Mouse (Mus musculus) neural tube, embryonic 12.5 days (tissue): ENCODE data around the gene Spem2. TPM values are rescaled to one million over a fixed set of nuclear protein-coding genes. Genes with fewer than 3 reads are reported as not detected.

Source experiments
- ATAC-seq: fragments of 200-750 bp; cut with Nextera tagmentation; 2 replicates; pipeline ENCODE4 v1.8.0; 2017; ENCODE audit warnings: low read depth, mild to moderate bottlenecking, moderate TSS enrichment, moderate library complexity; ENCODE audit not compliant: low FRiP score
- H3K27ac ChIP-seq: fragments of 300-500 bp; sonication (generic); 2 replicates; pipeline ENCODE4 v1.5.1; 2016
- H3K27me3 ChIP-seq: fragments of 300-500 bp; sonication (generic); replicated peaks from 2 replicates; pipeline ENCODE4 v1.6.1; 2016; ENCODE audit warnings: mild to moderate bottlenecking
- H3K36me3 ChIP-seq: fragments of 300-500 bp; sonication (generic); 2 replicates; pipeline ENCODE4 v1.6.1; 2016; ENCODE audit warnings: mild to moderate bottlenecking
- H3K4me1 ChIP-seq: fragments of 300-500 bp; sonication (generic); 2 replicates; pipeline ENCODE4 v1.6.1; 2016
- H3K4me2 ChIP-seq: fragments of 300-500 bp; sonication (generic); replicated peaks from 2 replicates; pipeline ENCODE4 v1.6.1; 2016; ENCODE audit warnings: mild to moderate bottlenecking
- H3K4me3 ChIP-seq: fragments of 300-500 bp; sonication (generic); 2 replicates; pipeline ENCODE4 v1.5.1; 2016
- H3K9ac ChIP-seq: fragments of 300-500 bp; sonication (generic); 2 replicates; pipeline ENCODE4 v1.6.1; 2016; ENCODE audit warnings: mild to moderate bottlenecking
- H3K9me3 ChIP-seq: fragments of 300-500 bp; sonication (generic); 2 replicates; pipeline ENCODE4 v1.6.1; 2016; ENCODE audit warnings: mild to moderate bottlenecking
- WGBS: fragments of 180-500 bp; shearing (Covaris S2); methylation state at CpG from one replicate; pipeline ENCODE4 v1.1.7; 2016; 5-methylcytosine and 5-hydroxymethylcytosine counted together
- polyA plus RNA-seq: library from polyadenylated mRNA; unstranded; fragments of >200 nt; fragmentation: Nextera tagmentation; extraction: Ambion mirVana; gene quantifications from 2 replicates; pipeline ENCODE4 v1.2.1, GENCODE M21; 2016

Spem2 gene
- polyA plus RNA-seq, 1 experiment from 2014 or later = not detected

GRCm38 (mm10) chr11:69833554-69833953 is 15.3 kb upstream of the Spem2 start:
- Histone ChIP-seq H3K36me3 (peaks cover 42% of the 10 kb centered on the region), H3K4me2 (peak overlapping the region; percentile 90), H3K27me3 (peaks cover 7% of the 10 kb centered on the region), H3K9me3 (no peaks in the 10 kb centered on the region), H3K27ac (no peak overlapping the region), H3K9ac (peak overlapping the region; percentile 91), H3K4me3 (peak overlapping the region; percentile 84), H3K4me1 (peaks cover 46% of the 10 kb centered on the region)
- no peak for ATAC-seq
- WGBS = 54% methylated on average over 8 of the region's 8 CpGs

GRCm38 (mm10) chr11:69828832-69829231 is 10.6 kb upstream of the Spem2 start:
- Histone ChIP-seq H3K27me3 (peaks cover 7% of the 10 kb centered on the region), H3K27ac (no peak overlapping the region), H3K9ac (no peak overlapping the region), H3K4me1 (peaks cover 15% of the 10 kb centered on the region), H3K4me3 (no peak overlapping the region), H3K9me3 (no peaks in the 10 kb centered on the region), H3K4me2 (no peak overlapping the region), H3K36me3 (peaks cover 86% of the 10 kb centered on the region)
- ATAC-seq = no peak
- 65% methylated on average over 5 of the region's 5 CpGs for WGBS

GRCm38 (mm10) chr11:69823456-69823855 is 5.2 kb upstream of the Spem2 start:
- Histone ChIP-seq H3K36me3 (peaks cover 46% of the 10 kb centered on the region), H3K4me3 (no peak overlapping the region), H3K4me1 (no peaks in the 10 kb centered on the region), H3K27ac (no peak overlapping the region), H3K27me3 (no peaks in the 10 kb centered on the region), H3K9me3 (no peaks in the 10 kb centered on the region), H3K4me2 (no peak overlapping the region), H3K9ac (no peak overlapping the region)
- WGBS = 72% methylated on average over 2 of the region's 2 CpGs
- no peak for ATAC-seq

- no peak within 1 kb of the TSS for H3K9ac ChIP-seq
- no peak within 1 kb of the TSS for H3K27ac ChIP-seq
- no peaks in the 10 kb centered on the region for H3K4me1 ChIP-seq
- WGBS = 91% methylated on average over 3 of the region's 3 CpGs
- H3K4me2 ChIP-seq = no peak within 1 kb of the TSS
- no peaks in the 10 kb centered on the region for H3K27me3 ChIP-seq
- ATAC-seq = no peak
- H3K9me3 ChIP-seq = peaks cover 7% of the 10 kb centered on the region; the same call in 1 of the 2 replicates
- H3K36me3 ChIP-seq = peaks cover 32% of the 10 kb centered on the region
- no peak within 1 kb of the TSS for H3K4me3 ChIP-seq
Measured at GRCm38 (mm10) chr11:69822080-69822479, 3.8 kb upstream of the Spem2 start, which contains the start of gene Spem1. Spem1 (minus strand) TSS chr11:69822180.

GRCm38 (mm10) chr11:69818871-69819270 is 606 bp upstream of the Spem2 start:
- H3K9ac ChIP-seq = no peak overlapping the region
- no peak for ATAC-seq
- peaks cover 12% of the 10 kb centered on the region; the same call in 1 of the 2 replicates for H3K9me3 ChIP-seq
- 92% methylated on average over 8 of the region's 8 CpGs for WGBS
- H3K27ac ChIP-seq = no peak overlapping the region
- H3K4me1 ChIP-seq = no peaks in the 10 kb centered on the region
- no peaks in the 10 kb centered on the region for H3K27me3 ChIP-seq
- H3K4me3 ChIP-seq = no peak overlapping the region
- peaks cover 2% of the 10 kb centered on the region; the same call in 1 of the 2 replicates for H3K36me3 ChIP-seq
- H3K4me2 ChIP-seq = no peak overlapping the region

GRCm38 (mm10) chr11:69816520-69816919 is 1.7 kb downstream of the Spem2 start:
- no peak overlapping the region for H3K4me3 ChIP-seq
- no peaks in the 10 kb centered on the region for H3K4me1 ChIP-seq
- no peak for ATAC-seq
- WGBS = 92% methylated on average over 12 of the region's 12 CpGs
- H3K36me3 ChIP-seq = no peaks in the 10 kb centered on the region
- no peak overlapping the region for H3K9ac ChIP-seq
- peaks cover 12% of the 10 kb centered on the region; the same call in 1 of the 2 replicates for H3K9me3 ChIP-seq
- no peak overlapping the region for H3K27ac ChIP-seq
- H3K4me2 ChIP-seq = no peak overlapping the region
- H3K27me3 ChIP-seq = no peaks in the 10 kb centered on the region

- peaks cover 12% of the 10 kb centered on the region; the same call in 1 of the 2 replicates for H3K9me3 ChIP-seq
- H3K4me3 ChIP-seq = no peak within 1 kb of the TSS
- no peaks in the 10 kb centered on the region for H3K36me3 ChIP-seq
- H3K4me2 ChIP-seq = no peak within 1 kb of the TSS
- 63% methylated on average over 10 of the region's 10 CpGs for WGBS
- no peak for ATAC-seq
- no peak within 1 kb of the TSS for H3K27ac ChIP-seq
- H3K4me1 ChIP-seq = no peaks in the 10 kb centered on the region
- no peak within 1 kb of the TSS for H3K9ac ChIP-seq
- no peaks in the 10 kb centered on the region for H3K27me3 ChIP-seq
Measured at GRCm38 (mm10) chr11:69815155-69815554, 3.1 kb downstream of the Spem2 start, which contains the start of gene Gm39566. Gm39566 (minus strand) TSS chr11:69815298.

- H3K36me3 ChIP-seq = no peaks in the 10 kb centered on the region
- H3K4me1 ChIP-seq = no peaks in the 10 kb centered on the region
- peaks cover 5% of the 10 kb centered on the region; the same call in 1 of the 2 replicates for H3K9me3 ChIP-seq
- peaks cover 25% of the 10 kb centered on the region for H3K27me3 ChIP-seq
- ATAC-seq = no peak
- no peak overlapping the region for H3K9ac ChIP-seq
- H3K27ac ChIP-seq = no peak overlapping the region
- H3K4me2 ChIP-seq = no peak overlapping the region
- H3K4me3 ChIP-seq = no peak overlapping the region
Measured at GRCm38 (mm10) chr11:69810280-69810679, 8.0 kb downstream of the Spem2 start.

GRCm38 (mm10) chr11:69807641-69808040 is 10.6 kb downstream of the Spem2 start:
- Histone ChIP-seq H3K9me3 (peaks cover 5% of the 10 kb centered on the region; the same call in 1 of the 2 replicates), H3K4me1 (peaks cover 25% of the 10 kb centered on the region), H3K4me3 (no peak overlapping the region), H3K4me2 (no peak overlapping the region), H3K27me3 (peaks cover 51% of the 10 kb centered on the region), H3K36me3 (no peaks in the 10 kb centered on the region), H3K9ac (no peak overlapping the region), H3K27ac (no peak overlapping the region)
- ATAC-seq = no peak
- WGBS = 90% methylated on average over 2 of the region's 2 CpGs

GRCm38 (mm10) chr11:69806378-69806777 is 11.9 kb downstream of the Spem2 start:
- H3K36me3 ChIP-seq = no peaks in the 10 kb centered on the region
- H3K4me3 ChIP-seq = no peak overlapping the region
- H3K4me1 ChIP-seq = peaks cover 38% of the 10 kb centered on the region
- ATAC-seq = no peak
- H3K4me2 ChIP-seq = no peak overlapping the region
- H3K27me3 ChIP-seq = peaks cover 64% of the 10 kb centered on the region
- no peak overlapping the region for H3K9ac ChIP-seq
- no peak overlapping the region for H3K27ac ChIP-seq
- peaks cover 5% of the 10 kb centered on the region; the same call in 1 of the 2 replicates for H3K9me3 ChIP-seq
- WGBS = 81% methylated on average over 4 of the region's 4 CpGs

GRCm38 (mm10) chr11:69804972-69805909 is 13.0 kb downstream of the Spem2 start, which contains the start of gene Tmem102:
Tmem102 (minus strand) TSS chr11:69805624.
- Histone ChIP-seq H3K4me1 (peaks cover 49% of the 10 kb centered on the region), H3K9ac (no peak within 1 kb of the TSS), H3K36me3 (no peaks in the 10 kb centered on the region), H3K9me3 (peaks cover 5% of the 10 kb centered on the region; the same call in 1 of the 2 replicates), H3K27me3 (peaks cover 71% of the 10 kb centered on the region), H3K4me3 (0 out of 2 replicates have a peak within 1 kb of the TSS, but pooled peaks have one; percentile 11), H3K27ac (no peak within 1 kb of the TSS), H3K4me2 (peak within 1 kb of the TSS; percentile 92)
- 4% methylated on average over 29 of the region's 29 CpGs for WGBS
- ATAC-seq = no peak

GRCm38 (mm10) chr11:69804652-69804940 is 13.7 kb downstream of the Spem2 start:
- no peak overlapping the region for H3K9ac ChIP-seq

More at GRCm38 (mm10) chr11:69804652-69804940, 13.7 kb downstream of the Spem2 start:
- no peaks in the 10 kb centered on the region for H3K36me3 ChIP-seq
- no peak for ATAC-seq
- H3K9me3 ChIP-seq = peaks cover 5% of the 10 kb centered on the region; the same call in 1 of the 2 replicates
- peaks cover 56% of the 10 kb centered on the region for H3K4me1 ChIP-seq
- H3K27me3 ChIP-seq = peaks cover 71% of the 10 kb centered on the region
- no peak overlapping the region for H3K4me3 ChIP-seq
- WGBS = 4% methylated on average over 12 of the region's 12 CpGs
- H3K27ac ChIP-seq = no peak overlapping the region
- peak overlapping the region; percentile 92 for H3K4me2 ChIP-seq
